Mouse (Mus musculus): ENCODE measurements around the gene Plekha6. TPM values are rescaled to one million over a fixed set of nuclear protein-coding genes. Genes with fewer than 3 reads are reported as not detected.
"Not testable (repeated sequence)": the region's sequence is repeated elsewhere in the genome, so short reads cannot be mapped to it uniquely, and the experiment has no call there.

Gene Plekha6
- polyA plus RNA-seq, 3 experiments from 2014 or later = 0.25 TPM; not detected in 2

- ATAC-seq = no peak
Measured at GRCm38 (mm10) chr1:133328299-133328795, 164.3 kb downstream of the Plekha6 start.

GRCm38 (mm10) chr1:133328896-133329637, 165.1 kb downstream of the Plekha6 start:
- no peak for ATAC-seq

GRCm38 (mm10) chr1:133329638-133329964, 165.6 kb downstream of the Plekha6 start:
- ATAC-seq = no peak

GRCm38 (mm10) chr1:133331142-133331541, 167.1 kb downstream of the Plekha6 start:
- no peak for ATAC-seq

GRCm38 (mm10) chr1:133332656-133333430, 168.8 kb downstream of the Plekha6 start:
- ATAC-seq = no peak

- no peak for ATAC-seq
Measured at GRCm38 (mm10) chr1:133333937-133334336, 169.9 kb downstream of the Plekha6 start.

GRCm38 (mm10) chr1:133340403-133340802, 176.4 kb downstream of the Plekha6 start:
- not testable (repeated sequence) for ATAC-seq

- no peak for ATAC-seq
Measured at GRCm38 (mm10) chr1:133344357-133344756, 180.3 kb downstream of the Plekha6 start.

- ATAC-seq = no peak
Measured at GRCm38 (mm10) chr1:133346531-133346930, 182.5 kb downstream of the Plekha6 start.

GRCm38 (mm10) chr1:133347226-133347625, 183.2 kb downstream of the Plekha6 start:
- no peak for ATAC-seq

- no peak for ATAC-seq
Measured at GRCm38 (mm10) chr1:133347693-133348520, 183.9 kb downstream of the Plekha6 start.

- ATAC-seq = no peak
Measured at GRCm38 (mm10) chr1:133350210-133350609, 186.2 kb downstream of the Plekha6 start, which contains the start of gene Ren1. Gene Ren1 (plus strand): TSS chr1:133350510.

- no peak for ATAC-seq
Measured at GRCm38 (mm10) chr1:133351762-133352161, 187.8 kb downstream of the Plekha6 start.

Other genes starting within 250 kb of the Plekha6 start
- gene Mdm4, start 133.6 kb upstream of the Plekha6 start, polyA plus RNA-seq (2017; shearing (Covaris generic)) = 100 to 1,000 TPM in 1 of 3 experiments, 10 to 100 TPM in 2; 94.1 to 139 (median 98.6) TPM
- under 1 TPM; 0.36 to 0.67 (median 0.61) TPM for gene Pik3c2b, start 118.5 kb upstream of the Plekha6 start, polyA plus RNA-seq (2017; shearing (Covaris generic))
- gene Ppp1r15b, start 33.1 kb upstream of the Plekha6 start, polyA plus RNA-seq (2017; shearing (Covaris generic)) = 10 to 100 TPM; 20.8 to 26.0 (median 23.6) TPM
- not detected for gene Golt1a, start 145.6 kb downstream of the Plekha6 start, polyA plus RNA-seq (2017; shearing (Covaris generic))
- gene Kiss1, start 157.7 kb downstream of the Plekha6 start, polyA plus RNA-seq (2017; shearing (Covaris generic)) = not detected
- not detected for gene Ren1, start 186.3 kb downstream of the Plekha6 start, polyA plus RNA-seq (2017; shearing (Covaris generic))
- gene Etnk2, start 199.4 kb downstream of the Plekha6 start, polyA plus RNA-seq (2017; shearing (Covaris generic)) = not detected